Mouse (Mus musculus) Patski (cell line): Measurements from ENCODE around the gene Mboat7. TPM values are rescaled to one million over a fixed set of nuclear protein-coding genes. Genes with fewer than 3 reads are reported as not detected.

Experiments
- ATAC-seq: fragments of 100-300 bp; one replicate; pipeline ENCODE4 v1.8.0; 2021
- CTCF ChIA-PET: fragments of 350-600 bp; sonication (Branson Sonifier 250); formaldehyde crosslinking; loops from one replicate; lab custom pipeline; 2022; ENCODE audit warnings: inconsistent platforms; lab: Charles Lee
- POLR2A ChIA-PET: fragments of 350-600 bp; sonication (Branson Sonifier 250); formaldehyde crosslinking; loops from one replicate; lab custom pipeline; 2022; ENCODE audit warnings: antibody characterized with exemption, inconsistent platforms; lab: Charles Lee
- DNase-seq: peaks from one replicate; pipeline ENCODE4 v3.0.0-alpha.2; 2011; ENCODE audit warnings: low read depth, low spot score
- H3K27me3 ChIP-seq: fragments of 371-371 bp; one replicate; pipeline ENCODE4 v1.5.1; 2021
- CTCF ChIP-seq: fragments of 100-300 bp; IDR thresholded peaks from one replicate; pipeline ENCODE4 v1.5.1; 2021
- in situ Hi-C: fragments of 300-500 bp; cut with MboI; formaldehyde crosslinking; loops from 3 replicates; pipeline ENCODE4 v1.11.1; 2018; ENCODE audit warnings: low pct_unique_long_range_greater_than_20kb, mixed read lengths
- polyA plus RNA-seq: library from polyadenylated mRNA; unstranded; gene quantifications from one replicate; pipeline ENCODE4 v1.2.3, GENCODE M21; 2021

Mboat7 gene
- polyA plus RNA-seq, 1 experiment from 2014 or later: 118 TPM

- peak; percentile 54 for DNase-seq
- POLR2A ChIA-PET: interaction anchor here (1.2 to 2.2 kb wide), 4 partner anchors 10 to 49 kb away, joined by 3 to 11 read pairs (median 6); partner anchors contain the start of genes Cnot3 and Rps9
- TF ChIP-seq CTCF: no peak
- in situ Hi-C loops: loop anchor here (5.0 to 10.0 kb wide), 3 partner anchors 42 to 440 kb away; partner anchors contain the start of gene Leng8
- H3K27me3 ChIP-seq: no peaks in the 10 kb centered on the region
- ATAC-seq: peak; percentile 59
- CTCF ChIA-PET: interaction anchor here (1.5 kb wide), 1 partner anchor 9 kb away, joined by 4 read pairs; no protein-coding TSS in a partner anchor
These were observed 989 bp upstream of the Mboat7 start for GRCm38 (mm10) chr7:3694076-3694948.

- no peak for TF ChIP-seq CTCF
- POLR2A ChIA-PET: interaction anchor here (1.2 to 2.2 kb wide), 3 partner anchors 12 to 48 kb away, joined by 3 to 11 read pairs (median 6); partner anchors contain the start of gene Cnot3
- peak; percentile 13 for ATAC-seq
- CTCF ChIA-PET: interaction anchor here (1.5 kb wide), 1 partner anchor 9 kb away, joined by 4 read pairs; no protein-coding TSS in a partner anchor
- H3K27me3 ChIP-seq: no peaks in the 10 kb centered on the region
- in situ Hi-C loops: loop anchor here (5.0 to 10.0 kb wide), 3 partner anchors 41 to 441 kb away; partner anchors contain the start of gene Leng8
- no peak for DNase-seq
These were observed 419 bp upstream of the Mboat7 start for GRCm38 (mm10) chr7:3693809-3694075.

DNA sequence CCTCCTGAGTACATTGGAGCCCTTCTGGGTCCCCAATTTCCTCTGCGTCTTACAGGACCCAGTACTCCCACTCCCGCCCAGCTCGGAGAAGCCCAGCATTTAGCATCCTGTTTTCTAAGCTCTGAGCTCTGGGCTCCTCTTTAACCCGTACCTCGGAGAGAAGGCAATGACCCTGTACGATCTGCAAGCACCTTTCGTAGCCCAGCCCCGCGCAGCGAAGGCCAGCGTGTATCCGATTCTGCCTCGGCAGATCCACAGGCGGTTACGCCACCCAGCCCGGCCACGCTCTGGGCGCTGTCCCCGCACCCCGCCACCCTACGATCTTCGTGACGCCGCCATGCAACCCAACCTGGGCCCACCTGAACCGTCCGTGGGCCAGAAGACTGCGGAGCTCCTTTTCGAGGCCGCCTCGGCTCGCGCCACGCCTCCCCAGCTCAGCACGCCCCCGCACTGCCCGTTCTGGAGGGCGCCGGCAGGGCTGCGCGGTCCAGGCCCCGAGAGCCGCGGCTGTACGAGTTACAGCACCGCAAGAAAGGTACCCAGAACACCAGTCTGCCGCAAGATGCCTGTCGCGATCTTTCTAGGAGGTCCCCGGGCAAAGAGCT lies 839 bp downstream of the Mboat7 start, which contains the start of gene Tsen34:
Gene Tsen34 (plus strand): TSS at position 482 of the 605 bp plus-strand sequence.
- ATAC-seq: peak; percentile 0
- TF ChIP-seq CTCF: no peak
- in situ Hi-C loops: loop anchor here (5.0 to 10.0 kb wide), 3 partner anchors 40 to 442 kb away; partner anchors contain the start of gene Leng8
- no peaks in the 10 kb centered on the region for H3K27me3 ChIP-seq
- DNase-seq: no peak
- CTCF ChIA-PET: interaction anchor here (0.9 to 1.5 kb wide), 2 partner anchors 10 to 23 kb away, joined by 3 to 4 read pairs; no protein-coding TSS in a partner anchor
- POLR2A ChIA-PET: interaction anchor here (0.6 to 2.2 kb wide), 3 partner anchors 14 to 735 kb away, joined by 3 to 11 read pairs (median 6); partner anchors contain the start of gene Cnot3

DNA sequence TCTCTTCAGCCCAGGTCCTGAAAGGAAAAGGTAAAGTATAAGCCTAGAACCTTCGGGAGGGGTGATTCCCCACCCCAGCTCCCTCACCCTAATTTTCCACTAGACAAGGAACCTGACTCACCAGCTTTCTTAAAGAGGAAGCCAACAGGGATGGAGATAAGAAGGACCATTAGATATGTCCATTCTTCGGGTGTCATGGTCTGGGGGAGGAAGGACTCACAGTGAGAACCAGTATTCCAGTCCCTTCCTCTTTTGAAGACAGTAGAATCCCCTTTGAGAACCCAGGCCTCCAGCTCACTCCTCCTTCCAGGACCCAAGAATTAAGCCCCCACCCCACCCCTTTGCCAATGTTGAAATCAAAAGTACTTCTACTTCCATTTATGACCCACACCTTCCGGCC lies 1.4 kb downstream of the Mboat7 start:
- H3K27me3 ChIP-seq: no peaks in the 10 kb centered on the region
- TF ChIP-seq CTCF: no peak
- CTCF ChIA-PET: interaction anchor here (1.4 kb wide), 1 partner anchor 10 kb away, joined by 3 read pairs; no protein-coding TSS in a partner anchor
- ATAC-seq (no peak), DNase-seq (no peak)
- in situ Hi-C loops: loop anchor here (5.0 to 10.0 kb wide), 3 partner anchors 40 to 443 kb away; partner anchors contain the start of gene Leng8
- POLR2A ChIA-PET: interaction anchor here (1.0 kb wide), 1 partner anchor 27 kb away, joined by 3 read pairs; the partner anchor contains the start of gene Leng1

- DNase-seq (no peak), ATAC-seq (no peak)
- ChIA-PET CTCF (interaction anchor here (0.6 kb wide), 1 partner anchor 69 kb away, joined by 3 read pairs; the partner anchor contains the start of gene Ndufa3), POLR2A (no interaction called here)
- in situ Hi-C loops: no loop called here
- H3K27me3 ChIP-seq: no peaks in the 10 kb centered on the region
- no peak for TF ChIP-seq CTCF
These were observed 7.7 kb downstream of the Mboat7 start for GRCm38 (mm10) chr7:3685400-3686187.

DNA sequence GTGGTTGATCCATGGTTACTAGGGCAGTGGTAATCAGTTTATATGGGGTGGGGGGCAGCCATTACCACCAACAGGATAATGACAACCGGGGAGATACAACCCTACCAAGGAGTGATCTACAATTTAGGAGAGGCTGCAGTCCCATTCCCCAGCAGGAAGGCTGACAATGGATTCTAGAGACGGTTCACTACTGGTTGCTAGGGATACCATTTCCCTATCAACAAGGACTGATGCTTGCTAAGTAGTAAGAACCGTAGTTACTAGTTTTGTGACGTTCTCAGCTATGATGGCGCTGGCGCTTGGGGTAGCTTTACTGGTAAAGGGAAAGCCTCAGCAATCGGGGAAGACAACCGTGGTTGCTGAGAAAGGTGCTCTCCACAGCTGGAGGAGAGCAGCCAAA lies 8.6 kb downstream of the Mboat7 start:
- in situ Hi-C loops: no loop called here
- ATAC-seq (no peak), DNase-seq (no peak)
- no peaks in the 10 kb centered on the region for H3K27me3 ChIP-seq
- CTCF ChIA-PET: interaction anchor here (1.3 kb wide), 1 partner anchor 10 kb away, joined by 3 read pairs; no protein-coding TSS in a partner anchor
- POLR2A ChIA-PET: no interaction called here
- no peak for TF ChIP-seq CTCF

DNA sequence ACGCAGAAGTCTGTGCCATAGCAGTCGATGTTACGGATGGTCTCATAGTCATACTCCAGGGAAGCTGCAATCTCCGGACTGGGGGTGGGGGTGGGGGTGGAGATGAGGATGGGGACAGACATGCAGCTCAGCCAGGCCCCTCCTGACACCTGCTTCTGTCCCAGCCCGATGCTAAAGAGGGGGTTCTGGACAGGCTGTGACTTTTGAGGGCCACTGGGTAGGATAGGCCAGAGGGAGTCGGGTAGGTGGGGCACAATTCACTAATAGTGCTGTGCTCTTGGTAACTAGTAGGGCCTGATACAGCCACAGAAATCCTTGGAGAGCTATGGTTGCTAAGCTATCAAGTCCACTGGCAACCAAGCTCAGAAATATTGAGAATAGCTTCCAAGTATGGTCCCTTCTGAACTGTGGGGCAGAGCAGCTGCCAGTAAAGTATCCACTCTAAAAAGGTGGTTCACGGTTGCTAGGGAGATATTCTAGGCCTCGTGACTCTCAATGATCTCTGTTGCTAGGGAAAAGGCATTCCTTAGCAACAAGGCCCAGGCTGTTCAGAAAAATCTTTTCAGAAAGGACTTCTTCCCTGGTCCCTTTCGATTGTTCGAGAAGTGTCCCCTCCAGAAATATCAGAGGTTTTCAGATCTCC lies 9.3 kb downstream of the Mboat7 start:
- CTCF ChIA-PET: interaction anchor here (1.3 kb wide), 1 partner anchor 9 kb away, joined by 3 read pairs; no protein-coding TSS in a partner anchor
- in situ Hi-C loops: no loop called here

GRCm38 (mm10) chr7:3677342-3677741 lies 16.0 kb downstream of the Mboat7 start, which contains the start of gene Tmc4:
Gene Tmc4 (minus strand): TSS chr7:3677553.
- DNase-seq (no peak), ATAC-seq (no peak)
- H3K27me3 ChIP-seq: no peaks in the 10 kb centered on the region
- POLR2A ChIA-PET: no interaction called here
- in situ Hi-C loops: no loop called here
- TF ChIP-seq CTCF: no peak
- CTCF ChIA-PET: no interaction called here

More for the DNA sequence above, 9.3 kb downstream of the Mboat7 start:
- ATAC-seq (no peak), DNase-seq (no peak)
- no peaks in the 10 kb centered on the region for H3K27me3 ChIP-seq
- POLR2A ChIA-PET: no interaction called here
- TF ChIP-seq CTCF: no peak

DNA sequence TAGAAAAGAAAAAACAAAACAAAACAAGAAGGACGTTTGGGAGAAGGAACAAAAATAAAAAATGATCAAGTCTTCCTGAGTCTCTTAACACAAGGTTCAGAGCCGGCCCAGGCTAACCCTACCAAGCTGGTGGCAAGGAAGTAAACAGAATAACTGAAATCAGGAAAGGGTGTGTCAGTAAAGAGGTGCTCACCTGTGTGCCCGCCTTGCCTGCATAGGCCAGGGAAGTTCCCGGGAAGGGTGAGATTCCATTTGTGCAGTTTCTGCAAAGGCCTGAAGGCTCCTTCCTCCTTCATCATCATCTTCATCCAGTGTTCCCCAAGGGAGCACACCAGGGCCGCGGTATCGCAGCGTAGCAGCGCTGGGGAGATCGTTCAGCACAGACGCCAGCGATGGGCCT lies 17.0 kb downstream of the Mboat7 start:
- ChIA-PET CTCF (no interaction called here), POLR2A (no interaction called here)

More for the DNA sequence above, 17.0 kb downstream of the Mboat7 start:
- TF ChIP-seq CTCF: no peak
- ATAC-seq (no peak), DNase-seq (no peak)
- no peaks in the 10 kb centered on the region for H3K27me3 ChIP-seq
- in situ Hi-C loops: no loop called here
